Mouse (Mus musculus) thymus, adult 2 months (tissue): ENCODE data around the gene Ptprj. TPM values are rescaled to one million over a fixed set of nuclear protein-coding genes. Genes with fewer than 3 reads are reported as not detected.
"Not testable (repeated sequence)": the region's sequence is repeated elsewhere in the genome, so short reads cannot be mapped to it uniquely, and the experiment has no call there.

Experiments
- DNase-seq: peaks from one replicate; pipeline ENCODE4 v3.0.0; 2021
- H3K27ac ChIP-seq: fragments of 200-500 bp; 2 replicates; pipeline ENCODE4 v1.5.1; 2012; ENCODE audit warnings: low read length, control low read depth; ENCODE audit not compliant: control insufficient read depth, insufficient read depth
- H3K27me3 ChIP-seq: fragments of 200-500 bp; 2 replicates; pipeline ENCODE4 v1.6.1; 2012; ENCODE audit warnings: mild to moderate bottlenecking, low read length, moderate library complexity, mixed read lengths; ENCODE audit not compliant: control insufficient read depth, insufficient read depth
- H3K36me3 ChIP-seq: fragments of 200-500 bp; 2 replicates; pipeline ENCODE4 v1.6.1; 2012; ENCODE audit warnings: mild to moderate bottlenecking, low read length, moderate library complexity; ENCODE audit not compliant: control insufficient read depth, insufficient read depth
- H3K4me1 ChIP-seq: fragments of 200-500 bp; replicated peaks from 2 replicates; pipeline ENCODE4 v1.6.1; 2012; ENCODE audit warnings: low read length; ENCODE audit not compliant: control insufficient read depth, insufficient read depth
- H3K4me3 ChIP-seq: fragments of 200-500 bp; 2 replicates; pipeline ENCODE4 v1.5.1; 2012; ENCODE audit warnings: mild to moderate bottlenecking, low read length, control low read depth, moderate library complexity; ENCODE audit not compliant: control insufficient read depth, insufficient read depth
- WGBS: fragments of 180-500 bp; shearing (Covaris S2); methylation state at CpG from one replicate; pipeline ENCODE4 v1.1.7; 2018; 5-methylcytosine and 5-hydroxymethylcytosine counted together
- polyA plus RNA-seq: library from polyadenylated mRNA; depleted of rRNA; stranded (reverse); fragments of >200 nt; gene quantifications from 2 replicates; pipeline ENCODE4 v1.2.3, GENCODE M21; 2012; rRNA removed

Ptprj gene
- polyA plus RNA-seq, 1 experiment: 5.0 TPM

GRCm38 (mm10) chr2:90398633-90399107, 181.8 kb downstream of the Ptprj start, which contains the start of gene Olfr1274-ps:
Gene Olfr1274-ps, plus strand, starts transcription at chr2:90398683.
- H3K27me3 ChIP-seq, H3K36me3 ChIP-seq, H3K27ac ChIP-seq, H3K4me3 ChIP-seq, DNase-seq, H3K4me1 ChIP-seq: not testable (repeated sequence)
- 78% methylated on average over 5 of the region's 7 CpGs for WGBS

Other genes starting within 250 kb of the Ptprj start
- not detected in 2 replicates for gene Olfr1274-ps, start 182.0 kb downstream of the Ptprj start, polyA plus RNA-seq
- gene Nup160, start 96.6 kb upstream of the Ptprj start, polyA plus RNA-seq: 21.9 and 22.7 TPM in 2 replicates
- 101 and 105 TPM in 2 replicates for gene Fnbp4, start 164.7 kb upstream of the Ptprj start, polyA plus RNA-seq
- gene Agbl2, start 202.1 kb upstream of the Ptprj start, polyA plus RNA-seq: 0.31 and 0.44 TPM in 2 replicates